18 mouse cellular contexts compared by ENCODE assay signal in genomic region chr17:56201642-56202041, GRCm38 (mm10). TPM values are rescaled to one million over a fixed set of nuclear protein-coding genes. Genes with fewer than 3 reads are reported as not detected.
A peak's percentile ranks its signal among the peaks of the same experiment; 100 is the strongest.
DNase-seq lines count a peak whose midpoint lies in the region; TF ChIP-seq lines count a peak whose summit lies in the region.
"Had no signal": no experiment of that assay in that cellular context is flagged by ENCODE, and none has a peak within 500 bp of the region (broad histone marks: within the 10 kb centered on the region; RNA-seq: fewer than 3 reads in every experiment).

No protein-coding gene starts in this region.

- 68% methylated on average over 3 of the region's 3 CpGs for WGBS in kidney, adult 2 months
- 76% methylated on average over 3 of the region's 3 CpGs for WGBS in bone marrow, adult 2 months

- no peaks in the 10 kb centered on the region for H3K27me3 ChIP-seq in kidney, adult 2 months (replicated peaks; ENCODE audit: control insufficient read depth, insufficient read depth, low read length)
- H3K27me3 ChIP-seq in testis, adult 2 months (ENCODE audit: control insufficient read depth, insufficient read depth, low read length), result no peaks in the 10 kb centered on the region
- H3K27me3 ChIP-seq: CH12.LX; heart, embryonic 15.5 days; limb, embryonic 15.5 days had no signal

- no peak for DNase-seq in kidney, adult 2 months
- no peak for DNase-seq in kidney, postnatal 10 days
- no peak for DNase-seq in testis, postnatal 14 days (ENCODE audit: low spot score)
- no peak for DNase-seq in embryo, embryonic 10.5 days (ENCODE audit: low spot score)
- DNase-seq in spleen, postnatal 36 days (ENCODE audit: low spot score in 2 of 2), result no peak
- DNase-seq: cerebellum, postnatal 14 days; heart, adult 18-20 months; kidney, adult 11 months; kidney, postnatal 14 days; layer of hippocampus, adult 9-11 months; lung, postnatal 10 days; spleen, adult 18-20 months; thymus, postnatal 25 days had no signal

- H3K27ac ChIP-seq in kidney, adult 2 months (ENCODE audit: insufficient read depth, low read depth, low read length), result no peak overlapping the region
- no peak overlapping the region for H3K27ac ChIP-seq in testis, adult 2 months (ENCODE audit: control insufficient read depth, insufficient read depth, low read depth, low read length)
- H3K27ac ChIP-seq in bone marrow, adult 2 months (ENCODE audit: control insufficient read depth, insufficient read depth, low read depth, low read length, poor library complexity), result no peak overlapping the region
- H3K27ac ChIP-seq: heart, embryonic 15.5 days; limb, embryonic 15.5 days had no signal

- H3K4me3 ChIP-seq in kidney, adult 2 months (ENCODE audit: insufficient read depth, low read depth, low read length), result no peak overlapping the region
- no peak overlapping the region for H3K4me3 ChIP-seq in testis, adult 2 months (ENCODE audit: control insufficient read depth, low read depth, low read length)
- H3K4me3 ChIP-seq in bone marrow, adult 2 months (replicated peaks; ENCODE audit: control insufficient read depth, low read depth, low read length), result no peak overlapping the region
- H3K4me3 ChIP-seq: heart, embryonic 15.5 days; limb, embryonic 15.5 days had no signal

- H3K4me1 ChIP-seq in kidney, adult 2 months (ENCODE audit: control insufficient read depth, insufficient read depth, low read length), result no peaks in the 10 kb centered on the region
- H3K4me1 ChIP-seq in testis, adult 2 months (ENCODE audit: control insufficient read depth, insufficient read depth, low read length), result peaks cover 2% of the 10 kb centered on the region; the same call in 1 of the 2 replicates
- no peaks in the 10 kb centered on the region for H3K4me1 ChIP-seq in bone marrow, adult 2 months (ENCODE audit: control insufficient read depth, insufficient read depth, low read length)
- H3K4me1 ChIP-seq: heart, embryonic 15.5 days; limb, embryonic 15.5 days had no signal

- peak; percentile 28; the same call in 1 of the 2 replicates for TF ChIP-seq CTCF in kidney, adult 2 months (conservative IDR thresholded peaks at IDR 0.05; ENCODE audit: insufficient read depth, insufficient read length, low read depth, low read length)
- peak; percentile 39; the same call in 1 of the 2 replicates for TF ChIP-seq CTCF in testis, adult 2 months (IDR thresholded peaks at IDR 0.05; ENCODE audit: control insufficient read depth, insufficient read depth, insufficient replicate concordance, low read depth, low read length)
- TF ChIP-seq CTCF in bone marrow, adult 2 months (IDR thresholded peaks at IDR 0.05; ENCODE audit: control insufficient read depth, insufficient read depth, low read length), result peak; percentile 23; the same call in 1 of the 2 replicates

- TF ChIP-seq POLR2A in kidney, adult 2 months (IDR thresholded peaks at IDR 0.05; ENCODE audit: low read depth, low read length), result no peak
- no peak for TF ChIP-seq POLR2A in testis, adult 2 months (IDR thresholded peaks at IDR 0.05; ENCODE audit: control insufficient read depth, low read depth, low read length)
- TF ChIP-seq POLR2A in bone marrow, adult 2 months (IDR thresholded peaks at IDR 0.05; ENCODE audit: borderline replicate concordance, control insufficient read depth, low read depth, low read length), result no peak

- H3K36me3 ChIP-seq in kidney, adult 2 months (ENCODE audit: control insufficient read depth, insufficient read depth, low read length), result no peaks in the 10 kb centered on the region
- H3K36me3 ChIP-seq in testis, adult 2 months (ENCODE audit: control insufficient read depth, insufficient read depth, low read length), result no peaks in the 10 kb centered on the region; the same call in 1 of the 2 replicates

RNA-seq across cellular contexts. Expression of gene Dpp9, which starts 17.1 kb away (rescaled TPM):
- polyA plus RNA-seq in kidney, adult 2 months (2012; rRNA removed), result 35.6 and 40.9 TPM in 2 replicates
- 12.8 and 15.0 TPM in 2 replicates for polyA plus RNA-seq in testis, adult 2 months (2012; rRNA removed)
- 8.4 and 8.9 TPM in 2 replicates for polyA plus RNA-seq in bone marrow, adult 2 months (2011; ENCODE audit: insufficient read depth, insufficient read length, low replicate concordance, missing spikeins)

RNA-seq across cellular contexts. Expression of gene Mydgf, which starts 17.9 kb away (rescaled TPM):
- polyA plus RNA-seq in kidney, adult 2 months (2012; rRNA removed), result 60.6 and 71.7 TPM in 2 replicates
- 49.9 and 56.7 TPM in 2 replicates for polyA plus RNA-seq in testis, adult 2 months (2012; rRNA removed)
- polyA plus RNA-seq in bone marrow, adult 2 months (2011; ENCODE audit: insufficient read depth, insufficient read length, low replicate concordance, missing spikeins), result 12.5 and 25.9 TPM in 2 replicates

RNA-seq across cellular contexts. Expression of gene Tnfaip8l1, which starts 39.4 kb away (rescaled TPM):
- 1.7 and 2.7 TPM in 2 replicates for polyA plus RNA-seq in kidney, adult 2 months (2012; rRNA removed)
- 0.29 and 0.31 TPM in 2 replicates for polyA plus RNA-seq in testis, adult 2 months (2012; rRNA removed)
- 0.63 and 1.7 TPM in 2 replicates for polyA plus RNA-seq in bone marrow, adult 2 months (2011; ENCODE audit: insufficient read depth, insufficient read length, low replicate concordance, missing spikeins)

RNA-seq across cellular contexts. Expression of gene Fem1a, which starts 55.0 kb away (rescaled TPM):
- polyA plus RNA-seq in kidney, adult 2 months (2012; rRNA removed), result 23.7 and 28.2 TPM in 2 replicates
- 5.7 and 7.0 TPM in 2 replicates for polyA plus RNA-seq in testis, adult 2 months (2012; rRNA removed)
- 6.9 and 10.8 TPM in 2 replicates for polyA plus RNA-seq in bone marrow, adult 2 months (2011; ENCODE audit: insufficient read depth, insufficient read length, low replicate concordance, missing spikeins)
